Mouse (Mus musculus) heart, embryonic 10.5 days (tissue): Measurements from ENCODE around the gene Vps25. TPM values are rescaled to one million over a fixed set of nuclear protein-coding genes. Genes with fewer than 3 reads are reported as not detected.

ENCODE experiments used
- DNase-seq: peaks from one replicate; pipeline ENCODE4 v3.0.0-alpha.2; 2017; ENCODE audit warnings: low spot score
- H3K27ac ChIP-seq: fragments of 300-500 bp; sonication (generic); 2 replicates; pipeline ENCODE4 v1.5.1; 2016; ENCODE audit warnings: mild to moderate bottlenecking
- H3K27me3 ChIP-seq: fragments of 300-500 bp; sonication (generic); 2 replicates; pipeline ENCODE4 v1.6.1; 2016; ENCODE audit warnings: mild to moderate bottlenecking; ENCODE audit not compliant: poor library complexity, insufficient read depth, severe bottlenecking
- H3K36me3 ChIP-seq: fragments of 300-500 bp; sonication (generic); 2 replicates; pipeline ENCODE4 v1.6.1; 2016; ENCODE audit warnings: mild to moderate bottlenecking, moderate library complexity
- H3K4me1 ChIP-seq: fragments of 300-500 bp; sonication (generic); 2 replicates; pipeline ENCODE4 v1.6.1; 2016; ENCODE audit warnings: mild to moderate bottlenecking
- H3K4me3 ChIP-seq: fragments of 300-500 bp; sonication (generic); 2 replicates; pipeline ENCODE4 v1.5.1; 2016; ENCODE audit warnings: mild to moderate bottlenecking, moderate library complexity
- H3K9me3 ChIP-seq: fragments of 300-500 bp; sonication (generic); 2 replicates; pipeline ENCODE4 v1.6.1; 2016; ENCODE audit warnings: mild to moderate bottlenecking, moderate library complexity
- WGBS: fragments of 180-500 bp; shearing (Covaris S2); methylation state at CpG from one replicate; pipeline ENCODE4 v1.1.7; 2016; 5-methylcytosine and 5-hydroxymethylcytosine counted together
- polyA plus RNA-seq: library from polyadenylated mRNA; unstranded; fragments of >200 nt; fragmentation: Nextera tagmentation; extraction: Ambion mirVana; gene quantifications from 2 replicates; pipeline ENCODE4 v1.2.1, GENCODE M21; 2016

The Vps25 gene
- polyA plus RNA-seq, 1 experiment from 2014 or later, result 137 TPM

DNA sequence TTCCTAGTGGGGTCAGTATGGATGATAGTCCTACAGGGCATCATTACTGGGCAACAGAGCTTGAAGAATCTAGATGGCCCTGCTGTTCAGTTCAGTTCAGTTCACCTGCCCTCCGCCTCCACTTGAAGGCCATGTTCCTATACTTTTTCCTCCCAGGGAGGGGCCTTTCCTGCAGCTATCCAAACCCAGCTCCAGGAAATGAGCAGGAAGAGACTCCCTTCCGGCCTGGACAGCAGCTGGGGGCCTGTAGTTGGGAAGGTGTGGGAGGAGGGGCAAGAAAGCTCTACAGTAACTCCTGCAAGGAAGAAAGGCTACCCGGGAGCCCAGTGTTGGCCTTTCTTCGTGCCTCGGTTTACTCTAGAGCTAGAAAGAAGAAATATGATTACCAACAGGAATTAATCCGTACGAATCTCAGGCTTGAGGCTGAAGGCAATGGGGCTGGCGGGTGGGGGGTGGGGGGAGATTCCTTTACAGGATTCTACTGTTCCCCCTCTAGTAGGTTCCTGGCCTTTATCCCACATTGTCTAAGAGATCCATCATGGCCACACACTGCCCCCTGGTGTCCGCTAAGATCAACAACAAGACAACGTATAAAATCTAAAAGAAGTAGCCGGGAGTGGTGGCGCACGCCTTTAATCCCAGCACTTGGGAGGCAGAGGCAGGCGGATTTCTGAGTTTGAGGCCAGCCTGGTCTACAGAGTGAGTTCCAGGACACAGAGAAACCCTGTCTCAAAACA, 5.1 kb upstream of the Vps25 start:
- Histone ChIP-seq H3K27me3 (peaks cover 47% of the 10 kb centered on the region), H3K4me3 (peak overlapping the region; percentile 76), H3K36me3 (no peaks in the 10 kb centered on the region), H3K4me1 (peaks cover 32% of the 10 kb centered on the region), H3K9me3 (no peaks in the 10 kb centered on the region), H3K27ac (peak overlapping the region; percentile 64; the same call in 1 of the 2 replicates)
- no peak for DNase-seq
- 28% methylated on average over 14 of the region's 14 CpGs for WGBS

GRCm38 (mm10) chr11:101251031-101251430, 2.5 kb upstream of the Vps25 start:
- Histone ChIP-seq H3K4me3 (no peak overlapping the region), H3K27me3 (peaks cover 25% of the 10 kb centered on the region), H3K9me3 (no peaks in the 10 kb centered on the region), H3K4me1 (peaks cover 37% of the 10 kb centered on the region), H3K36me3 (0 out of 2 replicates have a peak, but pooled peaks cover 2% of the 10 kb centered on the region), H3K27ac (no peak overlapping the region)
- no peak for DNase-seq
- WGBS, result 74% methylated on average over 2 of the region's 2 CpGs

DNA sequence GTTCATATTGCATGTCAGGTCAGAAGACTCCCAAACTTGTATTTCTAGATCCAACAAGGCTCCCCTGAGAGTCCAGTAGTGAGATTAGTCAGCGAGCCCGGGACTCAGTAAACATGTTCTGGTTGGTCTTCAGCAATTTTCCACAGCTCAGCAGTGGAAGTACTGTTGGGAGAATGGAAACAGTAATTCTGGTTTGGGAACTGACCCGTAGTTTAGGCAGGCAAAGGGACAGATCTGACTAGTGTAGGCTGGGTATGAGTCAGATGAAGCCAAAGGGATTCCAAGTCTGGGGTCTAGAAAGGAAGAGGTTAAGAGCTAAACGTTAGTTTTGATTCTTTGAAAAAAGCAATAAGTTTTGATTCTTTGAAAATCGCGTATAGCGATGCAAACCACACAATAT, 566 bp upstream of the Vps25 start:
- Histone ChIP-seq H3K27ac (peak overlapping the region; percentile 97), H3K36me3 (peaks cover 17% of the 10 kb centered on the region), H3K4me3 (peak overlapping the region; percentile 94), H3K4me1 (peaks cover 31% of the 10 kb centered on the region), H3K9me3 (no peaks in the 10 kb centered on the region), H3K27me3 (peaks cover 6% of the 10 kb centered on the region)
- WGBS, result 13% methylated on average over 7 of the region's 7 CpGs
- no peak for DNase-seq

DNA sequence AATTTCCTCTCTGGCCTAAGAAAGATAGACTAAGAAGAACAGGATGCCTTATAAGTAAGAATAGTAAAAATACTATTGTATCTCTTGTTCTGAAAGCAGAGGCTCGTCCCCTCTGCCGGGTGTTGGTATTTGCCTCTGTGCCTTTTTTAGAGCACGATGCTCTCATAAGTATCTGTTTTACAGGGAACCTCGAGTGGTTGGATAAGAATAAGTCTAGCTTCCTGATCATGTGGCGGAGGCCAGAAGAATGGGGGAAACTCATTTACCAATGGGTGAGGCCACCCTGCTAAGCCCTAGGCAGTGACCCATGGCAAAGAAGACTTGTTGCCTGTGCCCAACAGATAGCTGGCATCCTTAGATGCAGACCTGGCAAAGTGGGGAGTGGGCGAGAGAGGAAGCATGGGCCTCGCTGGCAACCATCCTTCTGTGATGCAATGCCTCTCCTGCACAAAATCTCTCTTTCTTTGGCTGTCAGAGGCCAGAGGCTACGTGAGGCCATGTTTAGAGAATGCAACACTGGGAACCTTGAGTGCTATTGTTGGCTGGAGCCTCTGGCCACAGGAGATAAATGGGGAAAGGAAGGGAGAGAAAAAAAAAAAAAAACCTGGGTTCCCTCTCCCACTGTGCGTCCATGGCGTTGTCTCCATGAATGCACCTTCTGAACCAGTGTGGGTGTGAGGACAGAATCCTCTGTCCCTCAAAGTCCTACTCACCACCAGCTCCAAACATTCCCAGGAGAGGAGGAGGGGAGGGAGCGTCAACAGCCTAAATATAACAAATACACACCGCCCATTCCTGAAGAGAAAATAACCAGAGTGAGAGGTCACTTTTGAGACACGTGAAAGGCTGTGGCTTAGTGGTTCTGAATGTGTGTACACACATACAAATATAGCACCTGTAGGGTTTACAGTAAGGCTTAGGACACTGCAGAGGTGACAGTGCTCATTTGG, 2.6 kb downstream of the Vps25 start:
- Histone ChIP-seq H3K9me3 (no peaks in the 10 kb centered on the region), H3K27me3 (peaks cover under 1% of the 10 kb centered on the region; the same call in 1 of the 2 replicates), H3K4me1 (peaks cover 59% of the 10 kb centered on the region), H3K27ac (peak overlapping the region; percentile 59), H3K36me3 (peaks cover 20% of the 10 kb centered on the region), H3K4me3 (no peak overlapping the region)
- 69% methylated on average over 13 of the region's 13 CpGs for WGBS
- DNase-seq, result peak; percentile 66

DNA sequence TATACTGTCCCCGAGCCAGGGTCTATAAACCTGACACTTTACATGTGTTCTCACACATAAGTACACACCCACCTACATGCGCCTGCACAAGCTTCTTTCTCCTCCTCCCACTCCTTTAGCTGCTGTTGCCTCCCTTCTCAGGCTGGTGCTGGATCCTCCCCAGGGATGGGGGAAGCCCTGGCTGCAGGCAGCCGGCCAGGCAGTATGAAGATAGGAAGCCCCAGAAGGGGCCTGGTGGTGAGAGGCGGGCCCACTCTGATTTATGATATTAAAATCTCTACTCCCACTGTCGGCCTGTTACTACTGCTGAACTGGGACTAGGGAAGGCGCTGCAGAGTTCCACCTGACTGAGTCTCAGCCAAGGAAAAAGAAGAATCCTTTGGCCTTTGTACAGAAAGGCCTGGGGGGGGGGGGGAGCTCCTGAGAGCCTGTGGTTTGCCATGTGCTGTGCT, 5.8 kb downstream of the Vps25 start:
- H3K4me3 ChIP-seq, result peak overlapping the region; percentile 73
- H3K9me3 ChIP-seq, result no peaks in the 10 kb centered on the region
- peak; percentile 85 for DNase-seq
- H3K4me1 ChIP-seq, result peaks cover 75% of the 10 kb centered on the region
- H3K27me3 ChIP-seq, result peaks cover 32% of the 10 kb centered on the region
- H3K27ac ChIP-seq, result peak overlapping the region; percentile 83
- WGBS, result 40% methylated on average over 6 of the region's 6 CpGs
- peaks cover 20% of the 10 kb centered on the region for H3K36me3 ChIP-seq

DNA sequence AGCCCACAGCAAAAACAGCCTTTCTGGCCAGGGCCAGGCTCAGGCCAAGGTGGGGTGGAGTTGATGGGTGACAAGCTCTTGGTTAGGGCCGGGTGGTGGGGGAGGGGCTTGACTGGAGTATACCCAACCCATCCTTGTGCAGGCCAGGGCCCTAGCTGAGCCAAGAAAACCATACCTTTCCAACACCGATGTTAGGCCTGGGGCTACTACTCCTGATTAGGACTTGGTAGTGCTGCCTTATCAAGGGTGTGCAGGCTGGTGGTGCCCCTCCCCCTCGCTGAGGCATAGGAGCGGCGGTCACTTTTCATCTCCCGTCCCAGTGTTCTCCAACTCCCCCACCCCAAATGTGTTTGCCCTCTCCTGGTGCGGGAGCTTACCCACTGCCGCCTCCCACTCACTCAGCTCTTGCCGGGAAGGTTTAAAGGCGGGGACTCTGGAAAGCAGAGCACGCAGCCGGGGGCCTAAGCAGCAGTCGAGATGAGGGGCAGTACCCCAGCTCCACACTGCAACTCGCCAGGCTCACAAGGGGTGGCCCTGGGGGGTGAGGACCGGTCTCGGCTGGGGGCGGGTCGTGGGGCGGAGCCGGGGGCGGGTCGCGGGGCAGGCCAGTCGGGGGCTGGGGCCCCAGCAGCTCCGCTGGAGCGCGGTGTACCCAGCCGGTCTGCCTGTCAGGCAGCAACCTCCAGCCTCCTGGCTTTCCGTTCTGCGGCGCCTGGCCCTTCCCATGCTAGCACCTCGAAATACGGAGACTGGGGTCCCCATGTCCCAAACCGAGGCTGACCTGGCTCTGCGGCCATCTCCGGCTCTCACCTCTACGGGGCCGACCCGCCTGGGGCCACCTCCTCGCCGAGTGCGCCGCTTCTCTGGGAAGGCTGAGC, 6.7 kb downstream of the Vps25 start, which contains the start of gene Wnk4:
Gene Wnk4, plus strand, starts transcription at position 620 of the 878 bp plus-strand sequence.
- H3K4me1 ChIP-seq, result peaks cover 76% of the 10 kb centered on the region
- peaks cover 20% of the 10 kb centered on the region for H3K36me3 ChIP-seq
- H3K27ac ChIP-seq, result peak within 1 kb of the TSS; percentile 83
- peak; percentile 97 for DNase-seq
- peak within 1 kb of the TSS; percentile 73 for H3K4me3 ChIP-seq
- H3K9me3 ChIP-seq, result no peaks in the 10 kb centered on the region
- H3K27me3 ChIP-seq, result peaks cover 39% of the 10 kb centered on the region
- WGBS, result 1% methylated on average over 43 of the region's 43 CpGs

DNA sequence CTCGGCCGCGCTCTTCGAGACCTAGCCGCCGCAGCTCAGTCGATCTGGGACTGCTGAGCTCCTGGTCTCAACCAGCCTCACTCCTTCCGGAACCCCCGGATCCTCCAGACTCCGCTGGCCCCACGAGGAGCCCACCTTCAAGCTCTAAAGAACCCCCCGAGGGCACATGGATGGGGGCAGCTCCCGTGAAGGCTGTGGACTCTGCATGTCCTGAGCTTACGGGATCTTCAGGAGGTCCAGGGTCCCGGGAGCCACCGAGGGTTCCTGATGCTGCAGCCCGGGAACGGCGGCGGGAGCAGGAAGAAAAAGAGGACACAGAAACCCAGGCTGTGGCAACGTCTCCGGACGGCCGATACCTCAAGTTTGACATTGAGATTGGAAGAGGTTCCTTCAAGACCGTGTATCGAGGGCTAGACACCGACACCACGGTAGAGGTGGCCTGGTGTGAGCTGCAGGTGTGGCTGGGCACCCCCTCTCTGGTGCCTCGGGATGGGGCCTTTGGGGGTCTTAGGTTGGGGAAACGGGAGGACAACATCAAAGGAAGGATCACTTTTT, 7.4 kb downstream of the Vps25 start:
- Histone ChIP-seq H3K4me1 (peaks cover 78% of the 10 kb centered on the region), H3K27me3 (peaks cover 46% of the 10 kb centered on the region), H3K36me3 (peaks cover 20% of the 10 kb centered on the region), H3K27ac (peak overlapping the region; percentile 83), H3K4me3 (peak overlapping the region; percentile 73), H3K9me3 (no peaks in the 10 kb centered on the region)
- DNase-seq, result no peak
- 1% methylated on average over 30 of the region's 30 CpGs for WGBS

GRCm38 (mm10) chr11:101262272-101262967, 8.9 kb downstream of the Vps25 start:
- Histone ChIP-seq H3K4me3 (peak overlapping the region; percentile 73), H3K27me3 (peaks cover 58% of the 10 kb centered on the region), H3K4me1 (peaks cover 72% of the 10 kb centered on the region), H3K9me3 (no peaks in the 10 kb centered on the region), H3K27ac (peak overlapping the region; percentile 83; the same call in 1 of the 2 replicates), H3K36me3 (peaks cover 6% of the 10 kb centered on the region)
- 3% methylated on average over 24 of the region's 24 CpGs for WGBS
- DNase-seq, result no peak

GRCm38 (mm10) chr11:101263138-101263988, 9.9 kb downstream of the Vps25 start:
- no peak for DNase-seq
- Histone ChIP-seq H3K36me3 (no peaks in the 10 kb centered on the region), H3K9me3 (no peaks in the 10 kb centered on the region), H3K4me3 (peak overlapping the region; percentile 73), H3K27ac (no peak overlapping the region), H3K4me1 (peaks cover 69% of the 10 kb centered on the region), H3K27me3 (peaks cover 58% of the 10 kb centered on the region)
- WGBS, result 7% methylated on average over 32 of the region's 32 CpGs

DNA sequence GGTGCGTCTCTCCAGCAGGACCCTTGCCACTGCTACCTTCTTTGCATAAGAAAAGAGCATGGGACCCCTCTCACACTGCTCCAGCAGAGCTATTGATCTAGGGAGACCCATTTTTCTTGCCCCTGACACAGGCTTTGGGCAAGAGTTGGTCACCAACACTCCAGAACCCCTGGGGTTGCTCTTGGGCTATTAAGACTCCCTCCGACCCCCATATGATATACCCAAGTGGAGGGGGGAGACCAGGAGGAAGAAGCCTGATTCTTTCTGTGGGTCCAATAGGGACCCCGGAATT, 10.4 kb downstream of the Vps25 start:
- Histone ChIP-seq H3K9me3 (no peaks in the 10 kb centered on the region), H3K27me3 (peaks cover 58% of the 10 kb centered on the region), H3K27ac (no peak overlapping the region), H3K4me1 (peaks cover 70% of the 10 kb centered on the region), H3K4me3 (0 out of 2 replicates have a peak overlapping the region, but pooled peaks have one; percentile 7), H3K36me3 (no peaks in the 10 kb centered on the region)
- DNase-seq, result no peak
- 25% methylated on average over 3 of the region's 3 CpGs for WGBS

DNA sequence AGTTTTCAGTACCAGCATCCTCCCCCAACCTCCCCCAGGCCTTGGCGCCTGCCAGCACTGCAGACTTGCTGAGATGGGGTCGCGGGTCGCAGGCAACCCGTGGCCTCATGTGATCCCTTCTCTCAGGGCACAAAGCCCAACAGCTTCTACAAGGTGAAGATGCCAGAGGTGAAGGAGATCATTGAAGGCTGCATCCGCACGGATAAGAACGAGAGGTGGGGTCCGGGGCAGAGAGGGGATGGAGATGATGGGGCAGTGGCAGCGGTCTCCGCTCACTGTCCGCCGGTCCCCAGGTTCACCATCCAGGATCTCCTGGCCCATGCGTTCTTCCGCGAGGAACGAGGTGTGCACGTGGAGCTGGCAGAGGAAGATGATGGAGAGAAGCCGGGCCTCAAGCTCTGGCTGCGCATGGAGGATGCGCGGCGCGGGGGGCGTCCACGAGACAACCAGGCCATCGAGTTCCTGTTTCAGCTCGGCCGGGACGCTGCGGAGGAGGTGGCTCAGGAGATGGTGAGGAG, 11.5 kb downstream of the Vps25 start:
- 0 out of 2 replicates have a peak overlapping the region, but pooled peaks have one; percentile 25 for H3K27ac ChIP-seq
- no peak for DNase-seq
- H3K9me3 ChIP-seq, result no peaks in the 10 kb centered on the region
- peaks cover 58% of the 10 kb centered on the region for H3K27me3 ChIP-seq
- H3K4me1 ChIP-seq, result peaks cover 70% of the 10 kb centered on the region
- H3K36me3 ChIP-seq, result no peaks in the 10 kb centered on the region
- H3K4me3 ChIP-seq, result peak overlapping the region; percentile 54
- WGBS, result 8% methylated on average over 31 of the region's 31 CpGs
